Mouse (Mus musculus) heart, postnatal 10 days (tissue): ENCODE measurements around the gene Btbd3. TPM values are rescaled to one million over a fixed set of nuclear protein-coding genes. Genes with fewer than 3 reads are reported as not detected.
A peak's percentile ranks its signal among the peaks of the same experiment; 100 is the strongest.
"Not testable (repeated sequence)": the region's sequence is repeated elsewhere in the genome, so short reads cannot be mapped to it uniquely, and the experiment has no call there.

Experiments used
- DNase-seq, 2 experiments: peaks; one replicate each; pipeline ENCODE4 v3.0.0; 2021
- intact Hi-C: fragments of 180-260 bp; cut with DNase I; formaldehyde crosslinking; loops from one replicate; pipeline ENCODE4 v1.15.1; 2025
- total RNA-seq, 2 experiments: library from RNA; stranded (reverse); gene quantifications; 2 replicates each; pipeline ENCODE4 v1.2.3; 2021

Gene Btbd3
- total RNA-seq, 2 experiments from 2014 or later: 26.2 to 26.9 TPM

DNA sequence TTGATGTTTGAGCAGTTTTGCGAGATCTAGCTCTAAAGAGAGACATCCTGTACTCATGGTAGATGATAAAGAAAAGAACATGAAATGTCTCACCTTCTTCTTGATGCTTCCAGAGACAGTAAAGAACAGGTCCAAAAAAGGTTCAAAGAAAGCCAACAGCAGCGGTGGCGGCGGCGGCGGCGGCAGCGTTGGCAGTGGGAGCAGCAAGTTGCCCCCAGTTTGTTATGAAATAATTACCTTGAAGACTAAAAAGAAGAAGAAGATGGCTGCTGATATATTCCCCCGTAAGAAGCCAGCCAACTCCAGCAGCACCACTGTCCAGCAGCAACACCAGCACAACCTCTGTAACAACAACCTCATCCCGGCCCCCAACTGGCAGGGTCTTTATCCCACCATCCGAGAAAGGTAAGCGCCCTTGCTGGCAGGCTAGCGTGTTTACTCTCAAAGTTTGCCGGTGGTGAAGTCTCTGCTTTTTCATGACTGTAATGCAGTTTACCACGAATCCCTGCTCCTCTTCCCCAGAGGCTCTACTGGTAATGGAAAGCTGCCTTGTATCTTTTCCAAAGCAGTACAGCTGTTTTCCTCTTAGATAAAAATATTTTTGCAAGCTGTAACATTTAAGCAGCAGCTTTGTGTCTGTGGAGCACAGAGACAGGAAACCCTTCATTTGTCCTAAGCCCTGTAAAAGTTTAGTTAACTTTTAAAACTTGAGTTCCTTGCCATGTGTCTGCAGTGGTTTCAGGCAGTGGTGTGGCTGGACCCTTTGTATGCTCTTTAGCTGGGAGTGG, 22.7 kb downstream of the Btbd3 start:
- intact Hi-C loops: no loop called here

DNA sequence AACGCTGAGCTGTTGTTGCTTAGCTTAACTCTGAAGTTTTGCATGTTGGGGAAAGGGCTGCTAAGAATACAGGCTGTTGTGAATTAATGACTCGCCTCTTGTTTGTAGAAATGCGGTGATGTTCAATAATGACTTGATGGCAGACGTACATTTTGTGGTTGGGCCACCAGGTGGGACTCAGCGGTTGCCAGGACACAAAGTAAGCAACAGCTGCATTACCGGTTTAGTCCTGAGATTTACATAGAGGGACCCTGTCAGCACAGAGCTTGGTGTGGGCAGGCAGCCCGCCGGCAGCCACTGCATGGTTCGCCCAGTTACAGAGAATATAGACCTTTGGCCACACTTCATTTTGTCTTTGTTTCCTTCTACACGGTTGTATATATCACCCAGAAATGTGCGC, 23.3 kb downstream of the Btbd3 start:
- intact Hi-C loops: loop anchor here (1.0 to 5.0 kb wide), 3 partner anchors 63 to 247 kb away; no protein-coding TSS in a partner anchor
- DNase-seq: peak in 1 of 2 experiments; percentile 43

More for the DNA sequence above, 22.7 kb downstream of the Btbd3 start:
- peak; percentile 60 to 63 for DNase-seq

DNA sequence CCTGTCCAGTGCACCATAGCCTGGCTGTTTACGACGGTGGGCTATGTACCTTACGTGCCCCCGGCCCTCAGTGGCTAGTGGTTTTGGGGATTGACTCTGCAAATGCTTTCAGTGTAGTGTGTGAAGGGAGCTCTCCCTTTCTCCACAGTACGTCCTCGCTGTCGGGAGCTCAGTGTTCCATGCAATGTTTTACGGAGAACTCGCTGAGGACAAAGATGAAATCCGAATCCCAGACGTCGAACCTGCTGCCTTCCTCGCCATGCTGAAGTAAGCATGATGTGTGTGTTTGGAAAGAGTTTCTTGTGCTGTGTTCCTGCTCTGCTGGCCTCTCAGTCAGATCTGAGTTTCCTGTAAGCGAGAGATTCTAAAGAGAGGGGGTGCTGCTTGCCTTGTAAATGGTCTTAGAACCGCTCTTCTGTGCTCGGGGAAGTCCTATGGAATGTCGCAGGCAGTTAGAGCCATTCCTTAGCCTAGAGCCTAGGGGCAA, 23.9 kb downstream of the Btbd3 start:
- intact Hi-C loops: loop anchor here (1.0 to 5.0 kb wide), 3 partner anchors 64 to 247 kb away; no protein-coding TSS in a partner anchor
- DNase-seq: no peak

GRCm38 (mm10) chr2:138281550-138282201, 25.3 kb downstream of the Btbd3 start:
- peak; percentile 50 for DNase-seq
- intact Hi-C loops: loop anchor here (2.0 to 5.0 kb wide), 2 partner anchors 151 to 249 kb away; no protein-coding TSS in a partner anchor

DNA sequence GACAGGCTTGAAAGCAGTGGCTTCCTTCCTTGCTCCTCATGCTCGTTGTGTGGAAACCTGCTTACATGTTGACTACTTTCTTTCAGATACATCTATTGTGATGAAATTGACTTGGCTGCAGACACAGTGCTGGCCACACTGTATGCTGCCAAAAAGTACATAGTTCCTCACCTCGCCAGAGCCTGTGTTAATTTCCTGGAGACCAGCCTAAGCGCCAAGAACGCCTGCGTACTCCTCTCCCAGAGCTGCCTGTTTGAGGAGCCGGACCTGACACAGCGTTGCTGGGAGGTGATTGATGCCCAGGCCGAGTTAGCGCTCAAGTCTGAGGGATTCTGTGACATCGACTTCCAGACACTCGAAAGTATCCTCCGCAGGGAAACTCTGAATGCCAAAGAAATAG, 27.0 kb downstream of the Btbd3 start:
- DNase-seq: no peak
- intact Hi-C loops: loop anchor here (5.0 kb wide), 1 partner anchor 149 kb away; no protein-coding TSS in a partner anchor

- DNase-seq: no peak
- intact Hi-C loops: loop anchor here (5.0 kb wide), 1 partner anchor 148 kb away; no protein-coding TSS in a partner anchor
These were observed 27.5 kb downstream of the Btbd3 start for GRCm38 (mm10) chr2:138283856-138284255.

- DNase-seq: no peak
- intact Hi-C loops: no loop called here
These were observed 29.4 kb downstream of the Btbd3 start for GRCm38 (mm10) chr2:138285811-138286210.

DNA sequence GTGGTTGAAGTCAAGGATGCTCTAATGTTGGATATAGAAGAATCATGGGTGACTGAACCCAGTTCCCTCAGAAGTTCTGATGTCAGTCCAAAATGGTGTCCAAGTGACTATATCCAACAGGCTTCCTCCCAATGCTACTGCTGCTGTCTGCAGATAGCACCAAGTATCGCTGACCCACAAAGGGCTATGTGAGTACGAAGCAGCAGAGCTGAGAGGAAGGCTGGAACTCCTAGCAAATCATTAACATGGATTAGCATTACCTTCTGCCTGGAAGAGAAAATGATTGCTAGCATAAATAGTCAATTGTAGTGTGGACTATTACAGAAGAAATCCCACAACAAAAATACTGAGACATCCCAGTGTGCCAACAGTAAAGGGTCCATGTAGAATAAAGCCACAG, 33.8 kb downstream of the Btbd3 start:
- intact Hi-C loops: no loop called here
- DNase-seq: no peak

DNA sequence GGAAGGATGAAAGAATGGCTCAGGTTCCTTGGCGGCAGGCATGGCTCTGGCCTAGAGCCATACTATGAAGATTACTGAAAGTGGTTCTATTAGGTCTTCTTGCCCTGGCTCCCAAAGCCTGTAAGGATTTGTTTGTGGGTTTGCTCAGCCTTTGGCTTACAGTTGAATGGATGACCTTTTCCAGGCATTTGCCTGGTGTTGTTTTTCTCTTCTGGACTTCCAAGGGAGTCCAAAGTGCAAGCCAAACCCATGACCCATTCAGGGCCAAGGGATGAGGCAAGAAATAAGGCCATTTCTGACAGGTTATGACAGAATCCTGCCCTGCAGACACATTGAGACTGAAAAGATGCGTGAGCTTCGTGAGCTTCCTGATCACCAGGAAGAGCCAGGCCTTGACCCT, 37.9 kb downstream of the Btbd3 start:
- DNase-seq: no peak
- intact Hi-C loops: no loop called here

DNA sequence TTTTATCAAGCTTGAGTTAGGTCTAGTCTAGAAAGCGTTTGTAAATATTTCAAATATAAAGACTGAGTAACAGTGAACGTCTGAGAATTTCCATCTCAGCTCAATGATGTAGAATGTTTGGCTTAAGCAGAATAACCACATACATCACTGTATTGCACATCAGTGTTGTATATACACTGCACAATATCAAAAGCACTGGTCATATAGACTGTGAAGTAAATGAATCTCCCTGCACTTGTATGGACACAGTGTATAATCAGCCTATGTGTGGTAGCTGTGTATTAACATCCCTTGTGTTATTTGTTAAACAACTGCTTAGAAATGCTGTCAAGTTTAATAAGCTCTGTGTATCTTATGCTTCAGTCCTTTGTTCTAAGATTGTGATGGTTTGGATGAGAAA, 49.9 kb downstream of the Btbd3 start:
- intact Hi-C loops: no loop called here
- no peak for DNase-seq

GRCm38 (mm10) chr2:138315644-138316043, 59.3 kb downstream of the Btbd3 start:
- no peak for DNase-seq
- intact Hi-C loops: no loop called here

DNA sequence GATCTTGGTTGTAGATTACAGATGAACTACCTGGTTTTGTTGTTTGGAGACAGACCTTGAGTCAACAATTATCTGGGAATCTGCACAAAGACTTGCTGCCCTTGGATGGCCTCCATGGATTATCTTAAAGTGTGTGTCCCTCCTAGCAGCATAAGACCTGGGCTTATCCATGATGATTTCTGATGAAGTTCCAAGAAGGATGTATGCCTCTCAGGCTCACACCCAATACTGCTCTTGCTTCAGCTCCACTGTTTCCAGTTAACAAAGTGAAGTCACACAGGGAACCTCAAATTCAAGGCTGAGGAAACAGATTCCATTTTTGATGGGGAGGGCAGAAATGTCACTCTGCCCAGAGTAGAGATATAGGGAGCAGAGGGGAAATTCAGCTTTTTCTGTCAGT, 64.0 kb downstream of the Btbd3 start:
- no peak for DNase-seq
- intact Hi-C loops: no loop called here

GRCm38 (mm10) chr2:138321041-138321481, 64.7 kb downstream of the Btbd3 start:
- DNase-seq: no peak
- intact Hi-C loops: no loop called here

- intact Hi-C loops: no loop called here
- no peak for DNase-seq
These were observed 66.1 kb downstream of the Btbd3 start for GRCm38 (mm10) chr2:138322270-138323114.

DNA sequence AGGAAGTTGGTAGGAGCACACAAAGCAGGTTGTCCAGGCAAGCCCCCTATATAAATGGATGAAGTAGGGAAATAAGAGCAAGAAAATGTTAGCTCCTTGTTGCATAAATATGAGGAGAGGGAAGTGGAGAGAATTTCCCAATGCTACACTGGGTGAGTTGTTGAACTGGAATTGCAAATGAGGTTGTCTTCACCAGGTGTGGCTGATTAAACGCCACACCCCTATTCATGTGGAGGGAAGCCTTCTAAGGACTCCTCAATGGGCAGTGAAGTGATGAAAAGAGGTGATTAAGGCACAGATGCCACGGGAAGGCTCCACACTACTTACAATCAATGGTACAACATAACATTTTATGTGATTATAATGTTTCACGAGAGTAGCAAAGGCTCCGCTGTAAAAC, 70.0 kb downstream of the Btbd3 start:
- DNase-seq: no peak

DNA sequence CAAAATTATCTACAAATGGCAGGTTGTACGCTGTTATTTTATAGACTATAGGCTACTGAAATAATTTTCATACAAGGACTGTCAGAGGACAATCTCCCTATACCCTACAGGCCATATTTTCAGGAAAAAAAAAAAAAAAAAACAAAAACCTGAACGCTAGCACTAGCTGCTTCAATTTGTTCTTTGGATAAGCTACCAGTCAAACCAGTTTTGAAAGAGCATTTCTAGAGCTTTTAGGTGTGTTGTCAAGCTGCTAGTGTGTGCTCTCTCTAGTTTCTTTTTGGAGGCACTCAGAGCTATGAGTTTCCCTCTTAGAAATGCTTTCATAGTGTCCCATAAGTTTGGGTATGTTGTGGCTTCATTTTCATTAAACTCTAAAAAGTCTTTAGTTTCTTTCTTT, 77.8 kb downstream of the Btbd3 start:
- DNase-seq, intact Hi-C loops: not testable (repeated sequence)

More for the DNA sequence above, 70.0 kb downstream of the Btbd3 start:
- intact Hi-C loops: no loop called here

DNA sequence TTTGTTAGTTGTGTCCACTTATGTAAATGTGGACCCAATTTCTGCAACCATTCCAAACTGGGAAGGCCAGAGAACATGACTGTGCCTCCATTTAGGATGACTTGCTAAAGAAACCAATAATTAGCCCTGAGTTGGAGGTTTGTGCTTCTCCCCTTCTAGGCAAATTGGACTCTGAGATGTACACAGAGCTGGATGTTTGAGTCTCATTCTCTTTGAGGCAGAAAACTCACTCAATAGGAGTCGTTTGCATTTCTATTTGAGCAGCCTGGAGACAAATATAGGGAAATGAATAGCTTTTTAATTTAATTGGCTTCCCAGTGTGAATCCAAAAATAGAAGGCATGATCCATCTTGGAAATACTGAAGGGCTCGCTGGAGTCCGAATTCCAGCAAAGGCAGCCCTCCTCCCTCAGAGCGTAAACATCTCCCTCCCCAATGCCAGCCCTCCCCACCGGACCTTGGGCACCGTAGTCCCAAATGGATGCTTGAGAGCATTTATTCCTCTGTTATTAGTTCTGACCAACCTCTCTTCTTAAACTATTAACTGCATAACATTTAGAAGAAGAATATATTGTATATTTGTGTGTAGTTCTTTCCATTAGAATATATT, 81.6 kb downstream of the Btbd3 start:
- no peak for DNase-seq
- intact Hi-C loops: no loop called here

DNA sequence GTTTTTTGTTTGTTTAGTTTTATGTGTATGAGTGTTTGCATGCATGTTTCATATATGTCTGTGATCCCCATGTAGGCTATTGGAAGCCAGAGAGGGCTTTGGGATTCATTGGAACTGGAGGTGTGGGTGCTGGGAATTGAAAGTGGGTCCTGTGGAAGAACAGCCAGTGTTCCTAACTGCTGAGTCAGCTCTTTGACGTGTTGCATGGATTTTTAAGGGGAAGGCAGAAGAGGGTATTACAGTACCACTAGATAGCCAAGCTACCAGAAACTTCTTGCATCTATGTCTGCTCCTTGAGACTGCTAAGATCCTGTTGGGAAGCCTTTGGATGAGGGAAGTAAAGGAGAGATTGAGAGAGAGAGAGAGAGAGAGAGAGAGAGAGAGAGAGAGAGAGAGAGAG, 82.2 kb downstream of the Btbd3 start:
- DNase-seq: no peak
- intact Hi-C loops: no loop called here

DNA sequence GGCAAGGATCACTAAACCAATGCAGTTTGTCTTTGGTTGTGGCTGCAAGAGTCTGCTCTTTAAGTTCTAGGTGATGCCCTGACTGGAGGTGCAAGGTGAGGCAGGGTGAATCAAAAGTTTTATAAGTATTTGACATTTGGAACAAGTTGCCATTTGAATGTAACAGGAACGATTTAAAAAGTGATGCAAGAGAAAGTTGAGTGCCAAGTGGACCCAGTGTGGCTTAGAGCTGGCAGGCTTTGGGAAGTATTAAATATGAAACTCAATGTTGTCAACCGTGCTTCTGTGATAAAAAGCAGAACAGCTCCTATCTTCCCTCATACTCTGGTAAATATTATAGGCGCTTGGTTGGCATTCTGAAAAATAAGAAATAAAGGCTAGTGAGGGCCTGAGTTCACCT, 99.0 kb downstream of the Btbd3 start:
- DNase-seq: no peak
- intact Hi-C loops: no loop called here

- no peak for DNase-seq
- intact Hi-C loops: no loop called here
These were observed 106.1 kb downstream of the Btbd3 start for GRCm38 (mm10) chr2:138362474-138362873.
